Mouse (Mus musculus): ENCODE data around the gene Sctr. TPM values are rescaled to one million over a fixed set of nuclear protein-coding genes. Genes with fewer than 3 reads are reported as not detected.

Sctr gene
- polyA plus RNA-seq, 1 experiment, result 0.96 TPM

DNA sequence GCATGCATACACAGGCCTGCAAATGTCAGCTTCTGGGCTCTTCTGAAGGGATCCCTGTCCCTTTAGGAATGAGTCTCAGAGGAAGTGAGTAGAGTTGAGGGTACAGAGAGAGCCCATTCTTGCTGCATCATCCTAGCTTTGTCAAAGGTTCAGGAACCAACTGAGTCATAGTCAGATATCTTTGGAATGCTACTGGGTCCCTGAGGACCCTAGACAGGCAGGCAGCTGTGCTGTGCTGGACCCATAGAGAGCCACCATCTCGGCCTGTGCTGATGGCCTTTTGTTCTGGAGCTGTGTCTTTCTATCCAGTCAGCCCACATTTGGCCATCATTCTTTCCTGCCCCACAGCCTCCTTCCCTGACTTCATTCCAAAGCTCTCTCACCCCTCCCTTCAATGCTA, 28.1 kb downstream of the Sctr start:
- H3K27ac ChIP-seq (ENCODE audit: control insufficient read depth, insufficient read depth, low read length), result no peak overlapping the region
- no peak for DNase-seq
- no peak overlapping the region for H3K4me3 ChIP-seq (ENCODE audit: control insufficient read depth, insufficient read depth, low read length)
- H3K36me3 ChIP-seq (ENCODE audit: control insufficient read depth, insufficient read depth, low read length), result no peaks in the 10 kb centered on the region
- H3K27me3 ChIP-seq (ENCODE audit: control insufficient read depth, insufficient read depth, low read length), result no peaks in the 10 kb centered on the region
- no peaks in the 10 kb centered on the region for H3K4me1 ChIP-seq (replicated peaks; ENCODE audit: control insufficient read depth, insufficient read depth, low read length)
- 87% methylated on average over 1 of the region's 1 CpGs for WGBS
- TF ChIP-seq POLR2A (IDR thresholded peaks at IDR 0.05; ENCODE audit: control insufficient read depth, extremely low read depth, insufficient read depth, low read length, poor library complexity) (no peak), CTCF (IDR thresholded peaks at IDR 0.05; ENCODE audit: borderline replicate concordance, control insufficient read depth, extremely low read depth, insufficient read depth, low read length, poor library complexity) (no peak)

DNA sequence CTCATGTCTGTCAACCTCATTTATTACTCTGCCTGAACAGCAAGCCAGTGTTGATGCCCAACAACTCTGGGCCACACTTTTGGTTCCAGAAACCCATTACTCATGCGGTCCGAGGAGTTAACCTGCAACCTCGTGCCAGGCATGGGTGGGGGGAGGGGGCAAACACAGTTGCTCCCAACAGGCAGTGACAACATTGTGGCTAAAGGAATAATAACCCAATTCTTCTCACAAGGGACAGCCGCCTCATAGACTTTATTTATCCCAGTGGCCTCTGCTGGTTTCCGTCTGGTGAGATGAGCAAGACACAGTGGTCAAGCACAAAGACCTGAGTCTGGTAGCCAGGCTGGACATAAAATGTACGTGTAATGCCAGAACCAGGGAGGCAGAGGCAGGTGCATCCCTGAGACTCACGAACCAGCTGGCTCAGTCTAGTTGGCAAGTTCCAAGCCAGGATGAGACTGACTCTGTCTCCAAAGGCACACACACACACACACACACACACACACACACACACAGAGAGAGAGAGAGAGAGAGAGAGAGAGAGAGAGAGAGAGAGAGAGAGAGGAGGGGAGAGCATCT, 28.9 kb downstream of the Sctr start:
- TF ChIP-seq POLR2A (IDR thresholded peaks at IDR 0.05; ENCODE audit: control insufficient read depth, extremely low read depth, insufficient read depth, low read length, poor library complexity), result no peak
- no peak for TF ChIP-seq CTCF (IDR thresholded peaks at IDR 0.05; ENCODE audit: borderline replicate concordance, control insufficient read depth, extremely low read depth, insufficient read depth, low read length, poor library complexity)
- Histone ChIP-seq H3K36me3 (ENCODE audit: control insufficient read depth, insufficient read depth, low read length) (no peaks in the 10 kb centered on the region), H3K4me3 (ENCODE audit: control insufficient read depth, insufficient read depth, low read length) (no peak overlapping the region), H3K4me1 (replicated peaks; ENCODE audit: control insufficient read depth, insufficient read depth, low read length) (no peaks in the 10 kb centered on the region), H3K27ac (ENCODE audit: control insufficient read depth, insufficient read depth, low read length) (no peak overlapping the region), H3K27me3 (ENCODE audit: control insufficient read depth, insufficient read depth, low read length) (no peaks in the 10 kb centered on the region)
- no peak for DNase-seq
- 94% methylated on average over 7 of the region's 7 CpGs for WGBS

DNA sequence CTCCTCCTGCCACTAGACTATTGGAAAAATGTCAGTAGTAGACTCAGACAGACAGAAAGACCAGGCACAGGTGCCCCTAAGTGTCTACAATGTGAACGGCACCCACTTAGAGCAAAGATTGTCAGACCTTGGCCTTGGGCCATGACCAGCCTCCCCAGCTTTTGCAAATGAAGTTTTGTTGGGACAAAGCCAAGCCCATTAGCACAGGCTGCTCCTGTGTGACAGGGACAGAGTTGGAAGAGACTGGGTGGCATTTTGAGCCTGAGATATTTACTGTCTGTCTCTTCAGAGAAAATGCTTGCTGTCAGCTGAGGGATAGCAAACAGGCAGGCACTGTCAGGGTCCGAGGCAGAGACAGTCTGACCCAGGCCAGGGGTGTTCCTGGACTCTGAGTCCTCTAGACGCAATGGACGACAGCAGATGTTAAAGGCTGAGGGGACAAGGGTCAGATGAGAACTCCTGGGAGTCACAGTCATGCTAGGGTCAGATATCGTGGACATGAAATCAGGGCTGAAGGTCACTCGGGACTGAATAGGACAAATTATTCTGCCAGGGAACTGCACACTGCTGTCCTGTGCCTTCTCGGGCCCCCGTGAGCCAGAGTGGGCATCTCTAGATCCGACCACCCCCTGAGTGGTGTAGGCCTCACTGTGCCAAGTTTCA, 30.5 kb downstream of the Sctr start:
- H3K27ac ChIP-seq (ENCODE audit: control insufficient read depth, insufficient read depth, low read length), result no peak overlapping the region
- 87% methylated on average over 9 of the region's 9 CpGs for WGBS
- no peak for DNase-seq
- no peak for TF ChIP-seq POLR2A (IDR thresholded peaks at IDR 0.05; ENCODE audit: control insufficient read depth, extremely low read depth, insufficient read depth, low read length, poor library complexity)
- TF ChIP-seq CTCF (IDR thresholded peaks at IDR 0.05; ENCODE audit: borderline replicate concordance, control insufficient read depth, extremely low read depth, insufficient read depth, low read length, poor library complexity), result no peak
- no peaks in the 10 kb centered on the region for H3K36me3 ChIP-seq (ENCODE audit: control insufficient read depth, insufficient read depth, low read length)
- no peaks in the 10 kb centered on the region for H3K27me3 ChIP-seq (ENCODE audit: control insufficient read depth, insufficient read depth, low read length)
- H3K4me3 ChIP-seq (ENCODE audit: control insufficient read depth, insufficient read depth, low read length), result no peak overlapping the region
- H3K4me1 ChIP-seq (replicated peaks; ENCODE audit: control insufficient read depth, insufficient read depth, low read length), result no peaks in the 10 kb centered on the region

GRCm38 (mm10) chr1:120038594-120038993, 31.9 kb downstream of the Sctr start:
- WGBS, result 62% methylated on average over 9 of the region's 9 CpGs
- Histone ChIP-seq H3K4me3 (ENCODE audit: control insufficient read depth, insufficient read depth, low read length) (no peak overlapping the region), H3K36me3 (ENCODE audit: control insufficient read depth, insufficient read depth, low read length) (no peaks in the 10 kb centered on the region), H3K27me3 (ENCODE audit: control insufficient read depth, insufficient read depth, low read length) (no peaks in the 10 kb centered on the region), H3K4me1 (replicated peaks; ENCODE audit: control insufficient read depth, insufficient read depth, low read length) (no peaks in the 10 kb centered on the region), H3K27ac (ENCODE audit: control insufficient read depth, insufficient read depth, low read length) (no peak overlapping the region)
- no peak for DNase-seq
- no peak for TF ChIP-seq CTCF (IDR thresholded peaks at IDR 0.05; ENCODE audit: borderline replicate concordance, control insufficient read depth, extremely low read depth, insufficient read depth, low read length, poor library complexity)
- TF ChIP-seq POLR2A (IDR thresholded peaks at IDR 0.05; ENCODE audit: control insufficient read depth, extremely low read depth, insufficient read depth, low read length, poor library complexity), result no peak

DNA sequence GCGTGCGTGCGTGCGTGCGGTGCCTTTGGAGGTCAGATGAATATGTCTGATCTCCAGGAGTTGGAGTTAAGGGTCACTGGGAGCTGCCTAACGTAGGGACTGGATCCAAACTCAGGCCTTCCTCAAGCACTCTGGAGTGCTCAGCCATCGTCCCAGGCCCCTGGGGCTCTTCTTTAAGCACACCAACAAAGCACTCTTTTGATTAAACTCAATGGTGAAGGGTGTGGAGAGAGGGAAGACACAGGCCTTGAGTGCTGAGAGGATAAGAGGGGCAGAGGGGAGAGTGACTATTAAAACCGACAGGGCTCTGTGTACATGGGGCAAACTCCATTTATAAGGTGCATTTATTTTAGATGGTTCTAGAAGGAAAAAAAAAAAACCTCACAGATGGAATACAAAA, 35.7 kb downstream of the Sctr start:
- no peak for DNase-seq
- Histone ChIP-seq H3K27ac (ENCODE audit: control insufficient read depth, insufficient read depth, low read length) (no peak overlapping the region), H3K36me3 (ENCODE audit: control insufficient read depth, insufficient read depth, low read length) (no peaks in the 10 kb centered on the region), H3K4me3 (ENCODE audit: control insufficient read depth, insufficient read depth, low read length) (no peak overlapping the region), H3K27me3 (ENCODE audit: control insufficient read depth, insufficient read depth, low read length) (no peaks in the 10 kb centered on the region), H3K4me1 (replicated peaks; ENCODE audit: control insufficient read depth, insufficient read depth, low read length) (no peaks in the 10 kb centered on the region)
- WGBS, result 96% methylated on average over 8 of the region's 8 CpGs
- TF ChIP-seq POLR2A (IDR thresholded peaks at IDR 0.05; ENCODE audit: control insufficient read depth, extremely low read depth, insufficient read depth, low read length, poor library complexity) (no peak), CTCF (IDR thresholded peaks at IDR 0.05; ENCODE audit: borderline replicate concordance, control insufficient read depth, extremely low read depth, insufficient read depth, low read length, poor library complexity) (no peak)

DNA sequence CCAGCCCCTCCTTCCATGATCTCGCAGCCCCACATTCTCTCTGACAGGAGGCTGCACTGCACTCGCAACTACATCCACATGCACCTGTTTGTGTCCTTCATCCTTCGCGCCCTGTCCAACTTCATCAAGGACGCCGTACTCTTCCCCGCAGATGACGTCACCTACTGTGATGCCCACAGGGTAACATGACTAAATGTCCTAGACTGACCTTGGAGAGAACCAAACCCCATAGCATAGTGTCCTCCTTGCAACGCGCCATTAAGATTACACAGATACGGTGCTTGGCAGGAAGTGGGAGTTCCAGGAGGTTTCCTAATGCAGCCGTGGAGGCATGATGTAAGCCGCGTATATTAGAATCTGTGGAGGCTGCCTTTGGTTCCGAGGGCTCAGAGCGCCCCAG, 37.9 kb downstream of the Sctr start:
- no peak for DNase-seq
- Histone ChIP-seq H3K4me1 (replicated peaks; ENCODE audit: control insufficient read depth, insufficient read depth, low read length) (no peaks in the 10 kb centered on the region), H3K4me3 (ENCODE audit: control insufficient read depth, insufficient read depth, low read length) (no peak overlapping the region), H3K36me3 (ENCODE audit: control insufficient read depth, insufficient read depth, low read length) (no peaks in the 10 kb centered on the region), H3K27me3 (ENCODE audit: control insufficient read depth, insufficient read depth, low read length) (no peaks in the 10 kb centered on the region), H3K27ac (ENCODE audit: control insufficient read depth, insufficient read depth, low read length) (no peak overlapping the region)
- 64% methylated on average over 16 of the region's 16 CpGs for WGBS
- TF ChIP-seq POLR2A (IDR thresholded peaks at IDR 0.05; ENCODE audit: control insufficient read depth, extremely low read depth, insufficient read depth, low read length, poor library complexity) (no peak), CTCF (IDR thresholded peaks at IDR 0.05; ENCODE audit: borderline replicate concordance, control insufficient read depth, extremely low read depth, insufficient read depth, low read length, poor library complexity) (no peak)

All from thymus, adult 2 months (tissue).